Mouse (Mus musculus) CH12.LX (cell line): ENCODE results near the gene Ssh2. TPM values are rescaled to one million over a fixed set of nuclear protein-coding genes. Genes with fewer than 3 reads are reported as not detected.

Source experiments
- DNase-seq: peaks from one replicate; pipeline ENCODE4 v3.0.0-alpha.2; 2013; ENCODE audit errors: extremely low read depth
- H3K27ac ChIP-seq: 2 replicates; pipeline ENCODE4 v1.5.1; 2012; ENCODE audit warnings: low read depth, mild to moderate bottlenecking, control low read depth, moderate library complexity; ENCODE audit not compliant: insufficient read depth
- H3K27me3 ChIP-seq: replicated peaks from 2 replicates; pipeline ENCODE3; 2012; ENCODE audit warnings: inconsistent platforms
- H3K36me3 ChIP-seq, 2 experiments: replicated peaks in 1 of 2; 2 replicates each; pipeline versions ENCODE3 to v1.6.1; 2012; ENCODE audit warnings: inconsistent platforms in 1 of 2, low read length in 1 of 2, mild to moderate bottlenecking in 1 of 2, mixed read lengths in 1 of 2, moderate library complexity in 1 of 2; ENCODE audit not compliant: control insufficient read depth in 1 of 2, insufficient read depth in 1 of 2
- H3K4me1 ChIP-seq, 2 experiments: 2 replicates each; pipeline ENCODE4 v1.6.1; 2012; ENCODE audit warnings: inconsistent platforms in 1 of 2, moderate library complexity in 1 of 2; ENCODE audit not compliant: insufficient read depth in 2 of 2, control insufficient read depth in 1 of 2
- H3K4me2 ChIP-seq: 2 replicates; pipeline ENCODE4 v1.6.1; 2012; ENCODE audit warnings: low read depth, mild to moderate bottlenecking, control low read depth; ENCODE audit not compliant: poor library complexity, insufficient read depth, severe bottlenecking
- H3K4me3 ChIP-seq, 3 experiments: fragments of 150-350 bp in 1 of 3; sonication (generic) in 1 of 3; replicated peaks in 1 of 3; 2 replicates each; pipeline versions ENCODE3 to v1.5.1; 2011 to 2012; ENCODE audit warnings: low read depth in 2 of 3, low read length in 2 of 3, mild to moderate bottlenecking in 2 of 3, moderate library complexity in 2 of 3, control low read depth in 1 of 3, improper control_type of control experiment in 1 of 3, inconsistent platforms in 1 of 3, mixed read lengths in 1 of 3; ENCODE audit not compliant: poor library complexity in 1 of 3
- H3K79me2 ChIP-seq: replicated peaks from 2 replicates; pipeline ENCODE4 v1.6.1; 2012; ENCODE audit warnings: mild to moderate bottlenecking, moderate library complexity; ENCODE audit not compliant: control insufficient read depth, poor library complexity, insufficient read depth, severe bottlenecking; ENCODE audit errors: extremely low read depth
- H3K9ac ChIP-seq: 2 replicates; pipeline ENCODE4 v1.6.1; 2012; ENCODE audit warnings: low read depth, mild to moderate bottlenecking, control low read depth, moderate library complexity; ENCODE audit not compliant: insufficient read depth
- H3K9me3 ChIP-seq: replicated peaks from 2 replicates; pipeline ENCODE3; 2012; ENCODE audit warnings: low read length, inconsistent platforms, mixed read lengths
- BHLHE40 ChIP-seq: IDR thresholded peaks from 2 replicates; pipeline ENCODE4 v1.6.1; 2011; ENCODE audit warnings: mild to moderate bottlenecking, low read depth, low read length, improper control_type of control experiment
- CHD2 ChIP-seq: IDR thresholded peaks from 2 replicates; pipeline ENCODE4 v1.6.1; 2011; ENCODE audit warnings: low read length, improper control_type of control experiment
- CTCF ChIP-seq, 2 experiments: IDR thresholded peaks in 1 of 2; conservative IDR thresholded peaks in 1 of 2; 2 replicates each; pipeline ENCODE4 v1.5.1; 2011 to 2012; ENCODE audit warnings: low read depth in 2 of 2, low read length in 2 of 2, improper control_type of control experiment in 1 of 2, inconsistent platforms in 1 of 2, mild to moderate bottlenecking in 1 of 2, moderate library complexity in 1 of 2
- ELF1 ChIP-seq: IDR thresholded peaks from 2 replicates; pipeline ENCODE4 v1.6.1; 2014; ENCODE audit warnings: low read depth, mild to moderate bottlenecking, inconsistent platforms, low read length, improper control_type of control experiment
- EP300 ChIP-seq: IDR thresholded peaks from 2 replicates; pipeline ENCODE4 v1.6.1; 2011; ENCODE audit warnings: low read length, improper control_type of control experiment
- ETS1 ChIP-seq: conservative IDR thresholded peaks from 2 replicates; pipeline ENCODE4 v1.6.1; 2012; ENCODE audit warnings: low read depth, mild to moderate bottlenecking, inconsistent platforms, low read length, improper control_type of control experiment, moderate library complexity
- HCFC1 ChIP-seq: IDR thresholded peaks from 2 replicates; pipeline ENCODE4 v1.6.1; 2012; ENCODE audit warnings: low read depth, mild to moderate bottlenecking, inconsistent platforms, low read length, improper control_type of control experiment
- JUND ChIP-seq: conservative IDR thresholded peaks from 2 replicates; pipeline ENCODE4 v1.6.1; 2011; ENCODE audit warnings: low read depth, low read length, improper control_type of control experiment
- KAT2A ChIP-seq: IDR thresholded peaks from 2 replicates; pipeline ENCODE4 v1.6.1; 2012; ENCODE audit warnings: low read length, improper control_type of control experiment, inconsistent platforms; ENCODE audit not compliant: insufficient replicate concordance
- MAFK ChIP-seq: IDR thresholded peaks from 2 replicates; pipeline ENCODE4 v1.6.1; 2011; ENCODE audit warnings: low read length, improper control_type of control experiment; ENCODE audit not compliant: insufficient replicate concordance
- MAX ChIP-seq: IDR thresholded peaks from 2 replicates; pipeline ENCODE4 v1.6.1; 2011; ENCODE audit warnings: low read length, improper control_type of control experiment
- MAZ ChIP-seq: IDR thresholded peaks from 2 replicates; pipeline ENCODE4 v1.6.1; 2012; ENCODE audit warnings: low read depth, mild to moderate bottlenecking, inconsistent platforms, low read length, improper control_type of control experiment, moderate library complexity
- MEF2A ChIP-seq: IDR thresholded peaks from 2 replicates; pipeline ENCODE4 v1.6.1; 2014; ENCODE audit warnings: low read depth, mild to moderate bottlenecking, inconsistent platforms, low read length, improper control_type of control experiment, borderline replicate concordance
- MYC ChIP-seq: IDR thresholded peaks from 2 replicates; pipeline ENCODE4 v1.6.1; 2011; ENCODE audit warnings: low read depth, mild to moderate bottlenecking, improper control_type of control experiment, low read length
- NELFE ChIP-seq: IDR thresholded peaks from 2 replicates; pipeline ENCODE4 v1.6.1; 2011; ENCODE audit warnings: low read depth, low read length, improper control_type of control experiment
- NRF1 ChIP-seq: IDR thresholded peaks from 2 replicates; pipeline ENCODE4 v1.6.1; 2014; ENCODE audit warnings: low read depth, mild to moderate bottlenecking, inconsistent platforms, low read length, improper control_type of control experiment, moderate library complexity
- RCOR1 ChIP-seq: conservative IDR thresholded peaks from 2 replicates; pipeline ENCODE4 v1.6.1; 2012; ENCODE audit warnings: low read depth, mild to moderate bottlenecking, inconsistent platforms, low read length, improper control_type of control experiment
- TCF12 ChIP-seq: IDR thresholded peaks from 2 replicates; pipeline ENCODE4 v1.6.1; 2014; ENCODE audit warnings: low read depth, mild to moderate bottlenecking, inconsistent platforms, low read length, improper control_type of control experiment
- UBTF ChIP-seq: IDR thresholded peaks from 2 replicates; pipeline ENCODE4 v1.6.1; 2012; ENCODE audit warnings: low read depth, mild to moderate bottlenecking, inconsistent platforms, low read length, improper control_type of control experiment, moderate library complexity
- USF1 ChIP-seq: IDR thresholded peaks from 2 replicates; pipeline ENCODE4 v1.6.1; 2014; ENCODE audit warnings: low read depth, mild to moderate bottlenecking, inconsistent platforms, low read length, improper control_type of control experiment
- ZC3H11A ChIP-seq: IDR thresholded peaks from 2 replicates; pipeline ENCODE4 v1.6.1; 2012; ENCODE audit warnings: low read depth, mild to moderate bottlenecking, inconsistent platforms, low read length, improper control_type of control experiment
- ZMIZ1 ChIP-seq: IDR thresholded peaks from 2 replicates; pipeline ENCODE4 v1.6.1; 2012; ENCODE audit warnings: low read depth, mild to moderate bottlenecking, inconsistent platforms, low read length, improper control_type of control experiment
- dilution Hi-C: fragments of 300-500 bp; cut with MboI; formaldehyde crosslinking; loops from 2 replicates; pipeline ENCODE4 v1.14.3; 2020; ENCODE audit warnings: low sequenced_read_pairs; ENCODE audit not compliant: extremely low pct_unique_long_range_greater_than_20kb, extremely low pct_ligation_motif_present
- in situ Hi-C: fragments of 300-500 bp; cut with MboI; formaldehyde crosslinking; loops from 3 replicates; pipeline ENCODE4 v1.14.3; 2019; ENCODE audit warnings: low sequenced_read_pairs, low pct_ligation_motif_present, low pct_unique_long_range_greater_than_20kb, mixed read lengths
- polyA plus RNA-seq: library from polyadenylated mRNA; unstranded; fragments of >175 nt; gene quantifications from 2 replicates; pipeline ENCODE4 v1.2.1, GENCODE M21; 2012; ENCODE audit warnings: low read depth; ENCODE audit not compliant: insufficient read length
- total RNA-seq, 2 experiments: library from RNA; depleted of rRNA; stranded (reverse); fragments of 300-350 nt in 1 of 2; fragments of >200 nt in 1 of 2; gene quantifications; 2 replicates each; pipeline ENCODE4 v1.2.3; 2012 to 2014

The Ssh2 gene
- total and polyA plus RNA-seq, 3 experiments, result 5.9 to 14.6 (median 6.3) TPM

- Histone ChIP-seq H3K27ac (peak within 1 kb of the TSS; percentile 49), H3K4me1 (peaks cover 24 to 71% of the 10 kb centered on the region in 2 experiments), H3K36me3 (peaks cover 0 to 26% of the 10 kb centered on the region in 2 experiments), H3K4me3 (peak within 1 kb of the TSS; percentile 84 to 99 (median 98)), H3K27me3 (peaks cover 21% of the 10 kb centered on the region)
- dilution Hi-C loops, result no loop called here
- peak; percentile 61 for DNase-seq
- peak; percentile 23; the same call in 1 of the 2 replicates for TF ChIP-seq HCFC1
- TF ChIP-seq ELF1, result peak; percentile 39
- TF ChIP-seq RCOR1, result no peak
- peak; percentile 71 for TF ChIP-seq BHLHE40
- peak in 1 of 2 experiments; percentile 23; a peak in 1 of 4 replicates for TF ChIP-seq CTCF (conservative IDR thresholded peaks at IDR 0.05 in 1 of 2, IDR thresholded peaks at IDR 0.05 in 1 of 2; ENCODE audit: low read depth in 2 of 2, low read length in 2 of 2)
- no peak for TF ChIP-seq JUND
- TF ChIP-seq MYC, result 0 out of 2 replicates have a peak, but pooled peaks have one; percentile 19
- peak; percentile 76 for TF ChIP-seq UBTF
- no peak for TF ChIP-seq EP300
- TF ChIP-seq, all 38 proteins: peak for 6
- no peaks in the 10 kb centered on the region for H3K9me3 ChIP-seq
- H3K9ac ChIP-seq, result peak within 1 kb of the TSS; percentile 95
- peak within 1 kb of the TSS; percentile 90 for H3K4me2 ChIP-seq
- in situ Hi-C loops, result no loop called here
- H3K79me2 ChIP-seq, result peaks cover 34% of the 10 kb centered on the region
These were observed 277.6 kb downstream of the Ssh2 start, which contains the start of gene Git1 for GRCm38 (mm10) chr11:77493512-77494343. Gene Git1, plus strand, starts transcription at chr11:77493562.

GRCm38 (mm10) chr11:77494344-77494676 lies 278.2 kb downstream of the Ssh2 start:
- peaks cover 2 to 32% of the 10 kb centered on the region in 2 experiments for H3K36me3 ChIP-seq
- no peak for TF ChIP-seq CHD2
- no peak for TF ChIP-seq UBTF
- no peak for TF ChIP-seq ETS1
- TF ChIP-seq NELFE, result no peak
- TF ChIP-seq ZMIZ1, result no peak
- no peak for TF ChIP-seq NRF1
- no peak for TF ChIP-seq USF1
- no peak for TF ChIP-seq MAX
- TF ChIP-seq KAT2A, result no peak
- no peak for TF ChIP-seq TCF12
- no peak for TF ChIP-seq ZC3H11A
- TF ChIP-seq MAZ, result no peak
- no peak; the same call in 1 of the 2 replicates for TF ChIP-seq MEF2A
- no peak for TF ChIP-seq JUND
- no peak for TF ChIP-seq MAFK
- DNase-seq, result no peak

More at GRCm38 (mm10) chr11:77494344-77494676, 278.2 kb downstream of the Ssh2 start:
- H3K79me2 ChIP-seq, result peaks cover 34% of the 10 kb centered on the region
- dilution Hi-C loops (no loop called here), in situ Hi-C loops (no loop called here)
- H3K9ac ChIP-seq, result peak overlapping the region; percentile 95
- H3K4me2 ChIP-seq, result peak overlapping the region; percentile 86
- peaks cover 15% of the 10 kb centered on the region for H3K27me3 ChIP-seq
- H3K27ac ChIP-seq, result no peak overlapping the region; the same call in 1 of the 2 replicates
- H3K9me3 ChIP-seq, result no peaks in the 10 kb centered on the region
- peaks cover 19 to 66% of the 10 kb centered on the region in 2 experiments for H3K4me1 ChIP-seq
- H3K4me3 ChIP-seq, result peak overlapping the region; percentile 83 to 99 (median 84)
